Mouse (Mus musculus) liver, embryonic 13.5 days (tissue): ENCODE measurements around the gene Tns3. TPM values are rescaled to one million over a fixed set of nuclear protein-coding genes. Genes with fewer than 3 reads are reported as not detected.

ENCODE experiments used
- ATAC-seq: fragments of 200-750 bp; cut with Nextera tagmentation; 2 replicates; pipeline ENCODE4 v1.8.0; 2017; ENCODE audit warnings: low read depth, mild to moderate bottlenecking, moderate number of reproducible peaks, moderate library complexity
- DNase-seq: peaks from one replicate; pipeline ENCODE4 v3.0.0; 2022
- H3K27ac ChIP-seq: fragments of 300-500 bp; sonication (generic); 2 replicates; pipeline ENCODE4 v1.5.1; 2015; ENCODE audit warnings: moderate library complexity, mild to moderate bottlenecking, inconsistent platforms
- H3K27me3 ChIP-seq: fragments of 300-500 bp; sonication (generic); 2 replicates; pipeline ENCODE4 v1.6.1; 2015; ENCODE audit warnings: mild to moderate bottlenecking, inconsistent platforms
- H3K36me3 ChIP-seq: fragments of 300-500 bp; sonication (generic); 2 replicates; pipeline ENCODE4 v1.6.1; 2015; ENCODE audit warnings: mild to moderate bottlenecking, inconsistent platforms
- H3K4me1 ChIP-seq: fragments of 300-500 bp; sonication (generic); replicated peaks from 2 replicates; pipeline ENCODE4 v1.6.1; 2015; ENCODE audit warnings: inconsistent platforms
- H3K4me2 ChIP-seq: fragments of 300-500 bp; sonication (generic); 2 replicates; pipeline ENCODE4 v1.6.1; 2015; ENCODE audit warnings: inconsistent platforms, mild to moderate bottlenecking, moderate library complexity
- H3K4me3 ChIP-seq: fragments of 300-500 bp; sonication (generic); replicated peaks from 2 replicates; pipeline ENCODE4 v1.5.1; 2015; ENCODE audit warnings: mild to moderate bottlenecking, inconsistent platforms
- H3K9ac ChIP-seq: fragments of 300-500 bp; sonication (generic); 2 replicates; pipeline ENCODE4 v1.6.1; 2015; ENCODE audit warnings: mild to moderate bottlenecking, inconsistent platforms
- H3K9me3 ChIP-seq: fragments of 300-500 bp; sonication (generic); replicated peaks from 2 replicates; pipeline ENCODE4 v1.6.1; 2016; ENCODE audit warnings: inconsistent platforms
- WGBS: fragments of 180-500 bp; shearing (Covaris S2); methylation state at CpG from one replicate; pipeline ENCODE4 v1.1.7; 2015; ENCODE audit not compliant: insufficient replicate concordance; 5-methylcytosine and 5-hydroxymethylcytosine counted together
- polyA plus RNA-seq: library from polyadenylated mRNA; unstranded; fragments of >200 nt; fragmentation: Nextera tagmentation; extraction: Ambion mirVana; gene quantifications from 2 replicates; pipeline ENCODE4 v1.2.1, GENCODE M21; 2015

Gene Tns3
- polyA plus RNA-seq, 1 experiment from 2014 or later: 2.8 TPM

DNA sequence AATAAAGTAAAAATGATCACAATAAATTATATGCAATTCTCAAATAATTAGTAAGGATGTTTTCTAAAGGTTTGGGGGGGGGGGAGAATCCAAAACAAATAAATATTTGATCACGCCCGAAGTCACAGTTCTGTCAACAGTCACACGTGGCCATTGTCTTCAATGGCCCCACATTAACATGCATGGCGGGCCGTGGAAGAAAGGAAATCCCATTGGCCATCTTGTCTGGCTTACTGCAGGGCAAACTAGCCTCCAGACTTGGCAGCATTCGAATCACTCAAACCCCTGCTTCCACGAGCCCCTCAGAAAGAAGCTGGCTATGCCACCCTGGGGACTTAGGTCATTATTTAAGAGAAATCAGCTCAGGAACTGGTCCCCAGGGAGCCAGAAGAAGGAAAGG, 95.5 kb downstream of the Tns3 start:
- no peak for ATAC-seq
- WGBS: 70% methylated on average over 7 of the region's 7 CpGs

DNA sequence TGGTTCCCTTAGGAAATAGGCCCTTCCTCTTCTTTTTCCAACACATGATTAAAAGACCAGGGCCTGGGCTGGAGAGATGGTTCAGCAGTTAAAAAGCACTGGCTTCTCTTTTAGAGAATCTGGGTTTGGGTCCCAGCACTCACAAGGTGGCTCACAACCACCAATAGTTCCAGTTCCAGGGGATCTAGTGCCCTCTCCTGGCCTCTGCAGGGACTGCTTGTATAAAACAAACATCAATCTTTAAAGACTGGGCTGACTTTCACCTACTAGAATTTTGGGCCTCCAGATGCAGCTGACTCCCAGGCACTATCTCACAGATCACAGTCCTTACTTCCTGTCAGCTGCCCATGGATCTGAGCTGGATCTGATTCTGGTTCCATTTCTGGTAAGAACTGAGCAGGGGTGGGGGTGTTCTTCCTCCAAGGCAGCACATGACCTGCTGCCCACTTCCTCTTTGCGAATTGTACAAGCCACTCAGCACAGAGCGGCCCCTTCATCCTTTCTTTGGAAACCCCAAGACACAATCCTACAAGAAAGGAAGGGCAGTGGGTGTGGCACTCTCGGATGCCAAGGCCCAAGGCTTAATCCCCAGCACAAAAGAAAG, 98.0 kb downstream of the Tns3 start:
- H3K9me3 ChIP-seq: no peaks in the 10 kb centered on the region
- 0 out of 2 replicates have a peak, but pooled peaks cover 3% of the 10 kb centered on the region for H3K36me3 ChIP-seq
- no peaks in the 10 kb centered on the region for H3K27me3 ChIP-seq
- no peak overlapping the region for H3K4me2 ChIP-seq
- ATAC-seq (no peak), DNase-seq (no peak)
- H3K27ac ChIP-seq: no peak overlapping the region
- H3K4me1 ChIP-seq: peaks cover 3% of the 10 kb centered on the region; the same call in 1 of the 2 replicates
- no peak overlapping the region for H3K9ac ChIP-seq
- no peak overlapping the region for H3K4me3 ChIP-seq
- 37% methylated on average over 3 of the region's 3 CpGs for WGBS

More for the DNA sequence above, 95.5 kb downstream of the Tns3 start:
- no peaks in the 10 kb centered on the region for H3K9me3 ChIP-seq
- H3K36me3 ChIP-seq: 0 out of 2 replicates have a peak, but pooled peaks cover 3% of the 10 kb centered on the region
- H3K4me3 ChIP-seq: no peak overlapping the region
- no peak overlapping the region for H3K27ac ChIP-seq
- no peak overlapping the region for H3K4me2 ChIP-seq
- DNase-seq: no peak
- peaks cover 3% of the 10 kb centered on the region; the same call in 1 of the 2 replicates for H3K4me1 ChIP-seq
- no peaks in the 10 kb centered on the region for H3K27me3 ChIP-seq
- H3K9ac ChIP-seq: no peak overlapping the region

DNA sequence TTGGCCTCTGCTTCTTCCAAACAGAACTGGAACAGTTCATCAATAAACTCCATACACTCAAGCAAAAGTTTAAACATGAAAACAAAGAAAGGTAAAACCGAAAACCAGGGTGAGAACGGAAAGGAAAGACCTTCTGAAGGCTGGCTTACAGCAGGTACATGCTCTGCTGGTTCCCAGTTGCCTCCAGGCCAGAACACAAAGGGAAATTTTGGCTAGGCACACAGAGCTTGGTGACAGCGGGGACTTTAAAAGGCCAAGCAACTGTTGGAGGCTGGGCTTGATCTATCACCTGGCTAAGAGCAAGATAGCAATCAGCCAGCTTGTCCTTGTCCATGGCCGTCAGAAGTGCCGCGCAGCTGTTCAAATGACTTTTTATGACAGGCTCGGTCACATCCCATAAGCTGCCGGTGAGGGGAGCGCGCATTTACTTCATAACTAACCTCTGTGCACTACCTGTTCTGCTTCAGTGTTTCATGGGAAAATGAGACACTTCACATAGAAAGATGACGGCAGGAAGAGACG, 105.5 kb downstream of the Tns3 start:
- no peak overlapping the region for H3K27ac ChIP-seq
- H3K27me3 ChIP-seq: no peaks in the 10 kb centered on the region
- no peak overlapping the region for H3K4me3 ChIP-seq
- peaks cover 11% of the 10 kb centered on the region; the same call in 1 of the 2 replicates for H3K4me1 ChIP-seq
- ATAC-seq (no peak), DNase-seq (no peak)
- no peak overlapping the region for H3K4me2 ChIP-seq
- H3K9me3 ChIP-seq: no peaks in the 10 kb centered on the region
- no peaks in the 10 kb centered on the region for H3K36me3 ChIP-seq
- H3K9ac ChIP-seq: no peak overlapping the region
- WGBS: 78% methylated on average over 12 of the region's 12 CpGs

DNA sequence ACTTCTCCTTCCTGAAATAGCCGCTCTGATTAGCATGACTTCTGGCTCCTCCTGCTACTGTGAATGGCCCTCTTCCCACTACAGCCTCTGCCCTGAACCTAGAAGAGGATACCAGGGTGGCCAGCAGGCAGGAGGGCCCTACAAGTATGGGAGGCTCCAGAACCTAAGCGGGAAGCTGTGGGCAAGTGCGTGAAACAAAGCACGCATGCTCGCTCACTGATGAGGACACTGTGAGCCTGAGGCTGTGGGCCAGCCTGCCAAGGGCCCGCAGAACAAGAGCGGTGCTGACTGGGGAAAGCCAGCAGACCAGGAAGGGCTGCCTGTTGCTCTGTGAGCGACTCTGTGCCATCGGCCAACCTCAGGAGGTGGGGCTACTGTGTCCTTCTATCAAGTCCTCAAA, 106.1 kb downstream of the Tns3 start:
- Histone ChIP-seq H3K9me3 (no peaks in the 10 kb centered on the region), H3K9ac (no peak overlapping the region), H3K27me3 (no peaks in the 10 kb centered on the region), H3K4me1 (peaks cover 11% of the 10 kb centered on the region; the same call in 1 of the 2 replicates), H3K27ac (no peak overlapping the region), H3K4me3 (no peak overlapping the region), H3K36me3 (no peaks in the 10 kb centered on the region), H3K4me2 (no peak overlapping the region)
- ATAC-seq (no peak), DNase-seq (no peak)
- WGBS: 54% methylated on average over 9 of the region's 9 CpGs

DNA sequence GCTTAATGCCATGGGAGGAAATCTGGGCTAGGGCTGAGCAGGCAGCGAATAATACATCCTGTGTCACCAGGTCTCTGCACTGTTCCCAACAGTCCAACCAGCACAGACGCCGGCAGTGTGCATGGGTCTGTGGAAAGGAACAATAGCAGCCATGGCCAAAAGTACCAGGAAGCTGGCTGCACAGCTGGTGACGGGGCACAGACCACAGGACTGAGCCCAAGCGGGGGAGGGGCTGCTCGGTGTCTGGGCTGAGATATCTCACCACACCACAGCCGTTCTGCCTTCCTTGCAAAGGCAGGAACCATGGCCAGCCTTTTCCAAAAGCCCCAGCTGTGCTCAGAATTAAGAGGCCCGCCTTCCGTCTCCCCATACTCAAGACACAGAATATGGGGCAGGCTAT, 107.3 kb downstream of the Tns3 start:
- no peaks in the 10 kb centered on the region for H3K36me3 ChIP-seq
- no peak overlapping the region for H3K27ac ChIP-seq
- no peak overlapping the region for H3K4me2 ChIP-seq
- no peak for DNase-seq
- H3K27me3 ChIP-seq: no peaks in the 10 kb centered on the region
- WGBS: 10% methylated on average over 9 of the region's 9 CpGs
- no peak overlapping the region for H3K9ac ChIP-seq
- ATAC-seq: peak; percentile 48; the same call in 1 of the 2 replicates
- H3K9me3 ChIP-seq: no peaks in the 10 kb centered on the region
- H3K4me3 ChIP-seq: no peak overlapping the region
- peaks cover 11% of the 10 kb centered on the region; the same call in 1 of the 2 replicates for H3K4me1 ChIP-seq

DNA sequence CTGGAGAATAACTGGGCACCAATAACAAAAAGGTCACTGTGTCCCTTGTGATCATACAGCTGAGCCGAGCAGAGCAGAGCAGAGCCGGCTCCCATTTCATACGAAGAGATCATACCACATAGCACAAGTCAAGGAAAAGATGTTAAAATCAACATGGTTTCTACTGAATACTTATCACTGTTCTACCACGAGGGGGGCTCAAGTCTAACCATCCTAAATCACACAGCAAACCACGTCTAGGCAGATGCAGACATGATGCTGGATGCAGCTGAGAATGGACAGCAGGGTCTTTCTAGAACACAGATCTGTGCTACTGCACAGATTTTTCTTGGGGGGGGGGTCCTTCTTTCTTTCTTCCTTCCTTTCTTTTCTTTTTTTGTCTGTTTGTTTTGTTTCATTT, 112.6 kb downstream of the Tns3 start:
- H3K4me3 ChIP-seq: no peak overlapping the region
- WGBS: 61% methylated on average over 5 of the region's 5 CpGs
- H3K27me3 ChIP-seq: no peaks in the 10 kb centered on the region
- no peaks in the 10 kb centered on the region; the same call in 1 of the 2 replicates for H3K4me1 ChIP-seq
- no peak overlapping the region for H3K4me2 ChIP-seq
- no peak overlapping the region for H3K9ac ChIP-seq
- H3K9me3 ChIP-seq: no peaks in the 10 kb centered on the region
- ATAC-seq (no peak), DNase-seq (no peak)
- peaks cover 2% of the 10 kb centered on the region; the same call in 1 of the 2 replicates for H3K36me3 ChIP-seq
- H3K27ac ChIP-seq: no peak overlapping the region

DNA sequence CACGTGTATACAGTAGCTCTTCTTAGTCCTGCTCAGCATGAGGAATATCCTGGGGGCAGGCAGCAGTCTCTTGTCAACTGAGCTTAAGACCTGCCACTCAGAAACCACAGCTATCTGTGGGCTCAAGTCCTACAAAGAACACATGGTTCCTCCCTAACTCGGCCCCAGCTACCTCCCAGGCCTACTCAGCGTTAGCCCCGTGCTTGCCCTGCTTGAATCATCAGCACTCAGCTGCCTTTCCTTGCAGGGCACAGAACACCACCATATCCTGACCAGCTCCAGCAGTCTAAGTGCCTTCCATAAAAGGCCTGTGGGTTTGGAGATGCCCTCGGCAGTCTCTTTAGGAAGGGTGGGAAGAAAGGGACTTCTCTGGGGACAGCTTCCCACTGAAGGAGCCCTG, 116.7 kb downstream of the Tns3 start:
- Histone ChIP-seq H3K27me3 (no peaks in the 10 kb centered on the region), H3K4me1 (no peaks in the 10 kb centered on the region), H3K4me2 (no peak overlapping the region), H3K9ac (no peak overlapping the region), H3K4me3 (no peak overlapping the region), H3K36me3 (peaks cover 5% of the 10 kb centered on the region; the same call in 1 of the 2 replicates), H3K27ac (no peak overlapping the region), H3K9me3 (no peaks in the 10 kb centered on the region)
- no peak for DNase-seq
- ATAC-seq: no peak
- 41% methylated on average over 5 of the region's 5 CpGs for WGBS

DNA sequence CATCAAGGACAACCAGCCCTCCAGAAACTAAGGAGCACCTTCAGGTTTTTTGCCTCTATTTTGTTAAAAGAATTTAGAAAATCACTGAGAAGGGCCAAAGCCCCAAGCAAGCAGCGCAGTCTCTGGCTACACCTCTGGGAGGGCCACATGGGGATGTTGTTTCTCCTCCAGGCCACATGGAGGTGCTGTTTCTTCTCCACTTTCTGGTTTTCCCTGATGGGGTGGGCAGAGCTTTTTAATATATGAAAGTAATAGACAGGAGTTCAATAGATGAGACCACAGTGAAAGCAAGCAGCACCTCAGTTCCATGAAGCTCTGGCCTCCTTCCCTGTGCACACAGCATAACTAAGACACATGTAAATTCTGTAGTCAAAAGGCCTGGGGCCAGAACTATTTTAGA, 118.5 kb downstream of the Tns3 start:
- H3K4me3 ChIP-seq: no peak overlapping the region
- no peak overlapping the region for H3K9ac ChIP-seq
- H3K27ac ChIP-seq: no peak overlapping the region
- ATAC-seq (no peak), DNase-seq (no peak)
- H3K4me1 ChIP-seq: no peaks in the 10 kb centered on the region
- no peaks in the 10 kb centered on the region for H3K9me3 ChIP-seq
- H3K4me2 ChIP-seq: no peak overlapping the region
- H3K36me3 ChIP-seq: peaks cover 5% of the 10 kb centered on the region; the same call in 1 of the 2 replicates
- H3K27me3 ChIP-seq: no peaks in the 10 kb centered on the region
- 92% methylated on average over 1 of the region's 1 CpGs for WGBS

DNA sequence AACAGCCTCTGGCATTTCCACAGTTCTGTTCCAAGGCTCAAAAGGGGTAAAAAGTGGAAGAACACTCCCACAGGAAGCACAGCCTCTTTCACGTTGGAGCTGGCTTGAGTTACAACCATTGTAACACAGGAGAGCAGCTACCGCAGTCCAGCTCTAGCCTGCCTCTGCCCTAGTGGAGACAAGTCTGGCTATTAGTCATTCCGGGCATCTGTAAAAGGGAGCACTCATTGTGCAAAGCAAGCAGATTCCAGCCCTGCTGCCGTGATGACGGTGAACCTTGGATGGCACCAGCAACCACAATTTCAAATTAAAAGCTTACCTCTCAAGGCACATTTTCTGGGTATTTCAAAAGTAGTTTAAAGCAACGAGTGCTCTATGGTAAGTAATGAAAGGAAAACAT, 120.0 kb downstream of the Tns3 start:
- H3K9me3 ChIP-seq: no peaks in the 10 kb centered on the region
- no peaks in the 10 kb centered on the region for H3K4me1 ChIP-seq
- no peaks in the 10 kb centered on the region for H3K27me3 ChIP-seq
- H3K4me3 ChIP-seq: no peak overlapping the region
- no peak for ATAC-seq
- 67% methylated on average over 6 of the region's 6 CpGs for WGBS
- H3K27ac ChIP-seq: no peak overlapping the region
- H3K9ac ChIP-seq: no peak overlapping the region
- DNase-seq: no peak
- H3K4me2 ChIP-seq: no peak overlapping the region
- peaks cover 5% of the 10 kb centered on the region; the same call in 1 of the 2 replicates for H3K36me3 ChIP-seq

DNA sequence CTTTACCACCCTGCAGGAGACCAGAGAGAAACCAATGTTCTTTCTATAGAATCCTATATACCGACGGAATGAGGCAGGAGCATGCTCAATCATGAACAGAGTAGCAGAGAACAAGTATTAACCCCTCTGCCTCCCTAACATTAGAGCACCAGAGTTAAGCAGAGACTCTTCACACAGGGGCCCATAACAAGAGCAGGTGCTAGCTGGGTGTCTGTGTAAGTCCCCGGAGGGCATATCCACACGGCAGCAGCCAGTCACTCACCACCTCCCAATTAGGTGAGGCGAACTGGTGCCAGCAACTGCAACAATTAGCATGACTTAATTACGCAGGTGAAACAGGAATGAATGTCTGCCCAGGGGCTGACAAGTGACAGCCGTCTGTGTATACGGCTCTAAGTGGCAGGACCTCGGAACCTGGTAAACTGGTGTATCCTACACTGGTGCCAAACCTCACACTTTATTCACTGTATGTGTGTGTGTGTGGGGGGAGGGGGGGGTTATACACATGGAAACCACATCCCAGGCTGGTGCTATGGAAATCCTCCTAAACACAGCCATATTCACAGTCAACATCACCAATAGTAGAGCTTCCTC, 123.0 kb downstream of the Tns3 start:
- DNase-seq (no peak), ATAC-seq (no peak)
- Histone ChIP-seq H3K27me3 (no peaks in the 10 kb centered on the region), H3K36me3 (peaks cover 3% of the 10 kb centered on the region; the same call in 1 of the 2 replicates), H3K4me2 (no peak overlapping the region), H3K9ac (no peak overlapping the region), H3K9me3 (no peaks in the 10 kb centered on the region), H3K27ac (no peak overlapping the region), H3K4me1 (no peaks in the 10 kb centered on the region), H3K4me3 (no peak overlapping the region)
- 80% methylated on average over 9 of the region's 9 CpGs for WGBS

DNA sequence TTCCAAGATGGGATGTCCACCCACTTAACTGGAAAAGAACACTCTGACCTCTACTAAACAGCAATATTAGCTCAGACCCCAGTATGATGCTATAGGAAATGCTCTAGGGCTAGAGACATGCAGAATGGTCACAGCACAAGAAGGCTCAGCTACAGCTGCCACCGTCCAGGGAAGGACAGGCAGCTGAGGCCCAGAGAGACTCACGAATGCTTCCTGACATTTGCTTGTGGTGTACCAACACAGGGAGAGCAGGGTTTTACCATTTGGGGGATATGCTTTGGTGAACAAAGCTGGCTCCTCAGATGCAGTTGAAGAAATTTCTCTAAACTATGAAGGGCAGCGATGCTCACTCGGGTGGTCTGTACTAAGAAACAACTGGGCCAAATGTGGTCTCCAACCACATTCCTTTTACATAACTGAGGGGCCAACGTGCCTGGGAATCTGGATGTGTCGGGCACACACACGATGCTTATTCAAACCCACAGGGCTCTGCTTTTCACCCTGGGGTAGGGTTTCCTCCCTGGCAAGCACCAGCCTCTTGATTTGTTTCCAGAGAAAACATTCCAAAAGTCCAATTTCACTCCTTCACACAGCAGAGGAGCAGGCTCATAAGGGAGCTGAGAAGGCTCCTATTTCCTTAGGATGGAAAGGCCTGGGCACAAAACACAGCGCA, 124.6 kb downstream of the Tns3 start:
- Histone ChIP-seq H3K4me3 (no peak overlapping the region), H3K9ac (no peak overlapping the region), H3K9me3 (no peaks in the 10 kb centered on the region), H3K4me1 (no peaks in the 10 kb centered on the region), H3K4me2 (no peak overlapping the region), H3K27me3 (no peaks in the 10 kb centered on the region), H3K27ac (no peak overlapping the region), H3K36me3 (no peaks in the 10 kb centered on the region)
- 70% methylated on average over 8 of the region's 8 CpGs for WGBS
- ATAC-seq: no peak
- no peak for DNase-seq
